Mouse (Mus musculus) MEL (cell line): ENCODE data around the gene Spry1. TPM values are rescaled to one million over a fixed set of nuclear protein-coding genes. Genes with fewer than 3 reads are reported as not detected.

Experiments
- DNase-seq: peaks from one replicate; pipeline ENCODE4 v3.0.0; 2011; ENCODE audit warnings: low read depth, low spot score
- H3K27ac ChIP-seq: 2 replicates; pipeline ENCODE4 v1.5.1; 2012; ENCODE audit warnings: low read depth, mild to moderate bottlenecking, control low read depth, low read length, moderate library complexity; ENCODE audit not compliant: control insufficient read depth
- H3K27me3 ChIP-seq, 2 experiments: fragments of 150-350 bp in 1 of 2; sonication (generic) in 1 of 2; 2 replicates each; pipeline ENCODE4 v1.6.1; 2012; ENCODE audit warnings: low read length in 2 of 2, mild to moderate bottlenecking in 2 of 2, improper control_type of control experiment in 1 of 2, moderate library complexity in 1 of 2; ENCODE audit not compliant: insufficient read depth in 2 of 2, control insufficient read depth in 1 of 2
- H3K36me3 ChIP-seq, 2 experiments: 2 replicates each; pipeline ENCODE4 v1.6.1; 2012 to 2014; ENCODE audit warnings: low read length in 2 of 2, improper control_type of control experiment in 1 of 2, inconsistent platforms in 1 of 2, mild to moderate bottlenecking in 1 of 2; ENCODE audit not compliant: insufficient read depth in 2 of 2, control insufficient read depth in 1 of 2
- H3K4me1 ChIP-seq, 2 experiments: fragments of 150-350 bp in 1 of 2; sonication (generic) in 1 of 2; 2 replicates each; pipeline ENCODE4 v1.6.1; 2012; ENCODE audit warnings: low read length in 2 of 2, improper control_type of control experiment in 1 of 2, mild to moderate bottlenecking in 1 of 2; ENCODE audit not compliant: insufficient read depth in 2 of 2, control insufficient read depth in 1 of 2
- H3K4me3 ChIP-seq, 2 experiments: fragments of 150-350 bp in 1 of 2; sonication (generic) in 1 of 2; 2 replicates each; pipeline ENCODE4 v1.5.1; 2012; ENCODE audit warnings: low read depth in 2 of 2, low read length in 2 of 2, mild to moderate bottlenecking in 2 of 2, moderate library complexity in 2 of 2, control low read depth in 1 of 2, improper control_type of control experiment in 1 of 2; ENCODE audit not compliant: control insufficient read depth in 1 of 2, insufficient read depth in 1 of 2
- H3K79me2 ChIP-seq: 2 replicates; pipeline ENCODE4 v1.6.1; 2012; ENCODE audit warnings: mild to moderate bottlenecking, low read length, moderate library complexity; ENCODE audit not compliant: control insufficient read depth, poor library complexity, insufficient read depth
- H3K9ac ChIP-seq: 2 replicates; pipeline ENCODE4 v1.6.1; 2012; ENCODE audit warnings: low read depth, mild to moderate bottlenecking, control low read depth, low read length, moderate library complexity; ENCODE audit not compliant: control insufficient read depth, poor library complexity, severe bottlenecking
- H3K9me3 ChIP-seq: fragments of 150-350 bp; sonication (generic); replicated peaks from 2 replicates; pipeline ENCODE4 v1.6.1; 2012; ENCODE audit warnings: mild to moderate bottlenecking, low read length, improper control_type of control experiment, moderate library complexity; ENCODE audit not compliant: insufficient read depth
- CHD1 ChIP-seq: IDR thresholded peaks from 2 replicates; pipeline ENCODE4 v1.6.1; 2012; ENCODE audit warnings: low read depth, mild to moderate bottlenecking, inconsistent platforms, low read length, improper control_type of control experiment
- GATA1 ChIP-seq: IDR thresholded peaks from 2 replicates; pipeline ENCODE4 v1.6.1; 2011; ENCODE audit warnings: low read depth, low read length, improper control_type of control experiment
- KAT2A ChIP-seq: conservative IDR thresholded peaks from 2 replicates; pipeline ENCODE4 v1.6.1; 2012; ENCODE audit warnings: low read depth, low read length, improper control_type of control experiment, inconsistent platforms
- MAZ ChIP-seq: IDR thresholded peaks from 2 replicates; pipeline ENCODE4 v1.6.1; 2012; ENCODE audit warnings: low read depth, mild to moderate bottlenecking, inconsistent platforms, low read length, improper control_type of control experiment
- MEF2A ChIP-seq: IDR thresholded peaks from 2 replicates; pipeline ENCODE4 v1.6.1; 2014; ENCODE audit warnings: low read depth, mild to moderate bottlenecking, inconsistent platforms, low read length, improper control_type of control experiment; ENCODE audit not compliant: poor library complexity, insufficient replicate concordance, severe bottlenecking; ENCODE audit errors: extremely low read depth
- MYC ChIP-seq: IDR thresholded peaks from 2 replicates; pipeline ENCODE4 v1.6.1; 2011; ENCODE audit warnings: low read depth, mild to moderate bottlenecking, low read length, improper control_type of control experiment, moderate library complexity
- NELFE ChIP-seq: IDR thresholded peaks from 2 replicates; pipeline ENCODE4 v1.6.1; 2011; ENCODE audit warnings: low read depth, low read length, improper control_type of control experiment
- POLR2AphosphoS2 ChIP-seq: IDR thresholded peaks from 2 replicates; pipeline ENCODE4 v1.6.1; 2011; ENCODE audit warnings: low read length, improper control_type of control experiment
- POLR2AphosphoS5 ChIP-seq: IDR thresholded peaks from 2 replicates; pipeline ENCODE4 v1.6.1; 2012; ENCODE audit warnings: low read depth, borderline replicate concordance, mild to moderate bottlenecking, inconsistent platforms, low read length, moderate library complexity, mixed read lengths
- SIN3A ChIP-seq: IDR thresholded peaks from 2 replicates; pipeline ENCODE4 v1.6.1; 2012; ENCODE audit warnings: low read length, improper control_type of control experiment, inconsistent platforms
- TAL1 ChIP-seq: IDR thresholded peaks from 2 replicates; pipeline ENCODE4 v1.6.1; 2012; ENCODE audit warnings: mild to moderate bottlenecking, inconsistent platforms, low read length, moderate library complexity, mixed read lengths
- USF1 ChIP-seq: IDR thresholded peaks from 2 replicates; pipeline ENCODE4 v1.6.1; 2014; ENCODE audit warnings: low read depth, mild to moderate bottlenecking, inconsistent platforms, low read length, improper control_type of control experiment, moderate library complexity
- ZKSCAN1 ChIP-seq: IDR thresholded peaks from 2 replicates; pipeline ENCODE4 v1.6.1; 2012; ENCODE audit warnings: low read depth, mild to moderate bottlenecking, inconsistent platforms, low read length, improper control_type of control experiment, moderate library complexity
- ZMIZ1 ChIP-seq: IDR thresholded peaks from 2 replicates; pipeline ENCODE4 v1.6.1; 2012; ENCODE audit warnings: low read depth, mild to moderate bottlenecking, inconsistent platforms, low read length, improper control_type of control experiment, moderate library complexity
- ZNF384 ChIP-seq: IDR thresholded peaks from 2 replicates; pipeline ENCODE4 v1.6.1; 2012; ENCODE audit warnings: low read depth, mild to moderate bottlenecking, inconsistent platforms, low read length, improper control_type of control experiment
- polyA plus RNA-seq, 2 experiments: library from polyadenylated mRNA; stranded (reverse) in 1 of 2; unstranded in 1 of 2; fragments of >175 nt in 1 of 2; fragments of >200 nt in 1 of 2; gene quantifications; 2 replicates each; pipeline versions ENCODE4 v1.2.1 to v1.2.4; 2012; ENCODE audit warnings: low replicate concordance in 2 of 2, low read depth in 1 of 2; ENCODE audit not compliant: insufficient read length in 2 of 2, insufficient read depth in 1 of 2, missing spikeins in 1 of 2
- total RNA-seq: library from RNA; depleted of rRNA; stranded (reverse); fragments of 300-350 nt; gene quantifications from 2 replicates; pipeline ENCODE4 v1.2.3, GENCODE M21; 2012

The Spry1 gene
- total and polyA plus RNA-seq, 3 experiments: 0.31 TPM; not detected in 2

DNA sequence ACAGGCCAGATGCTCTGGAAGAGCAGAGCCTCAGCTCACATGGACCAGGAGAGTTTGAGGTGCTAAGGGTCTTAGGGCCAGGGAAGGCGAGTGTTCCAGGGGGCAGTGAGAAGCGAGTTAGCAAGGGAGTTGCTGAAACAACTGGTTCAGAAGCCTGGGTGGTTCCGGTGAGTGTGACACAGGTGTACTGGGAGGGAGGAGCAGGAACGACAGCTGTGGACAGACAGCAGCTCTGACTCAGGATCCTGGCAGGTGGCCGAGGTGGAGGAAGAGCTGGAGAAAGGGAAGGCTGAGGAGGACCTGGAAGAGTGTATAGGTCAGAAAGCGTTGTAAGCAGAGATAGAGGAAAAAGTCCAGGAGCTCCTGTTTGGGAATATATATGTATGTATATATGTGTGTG is 9.5 kb downstream of the Spry1 start:
- Histone ChIP-seq H3K79me2 (no peaks in the 10 kb centered on the region; the same call in 1 of the 2 replicates), H3K27ac (no peak overlapping the region), H3K4me3 (no peak overlapping the region), H3K4me1 (peaks cover 0 to 5% of the 10 kb centered on the region in 2 experiments; a peak in 2 of 4 replicates), H3K36me3 (peaks cover 0 to 3% of the 10 kb centered on the region in 2 experiments; a peak in 2 of 4 replicates), H3K27me3 (no peaks in the 10 kb centered on the region; a peak in 1 of 4 replicates), H3K9ac (no peak overlapping the region), H3K9me3 (no peaks in the 10 kb centered on the region)
- no peak for TF ChIP-seq KAT2A
- TF ChIP-seq GATA1: no peak
- no peak for TF ChIP-seq CHD1
- TF ChIP-seq USF1: no peak
- no peak for TF ChIP-seq ZKSCAN1
- DNase-seq: no peak

DNA sequence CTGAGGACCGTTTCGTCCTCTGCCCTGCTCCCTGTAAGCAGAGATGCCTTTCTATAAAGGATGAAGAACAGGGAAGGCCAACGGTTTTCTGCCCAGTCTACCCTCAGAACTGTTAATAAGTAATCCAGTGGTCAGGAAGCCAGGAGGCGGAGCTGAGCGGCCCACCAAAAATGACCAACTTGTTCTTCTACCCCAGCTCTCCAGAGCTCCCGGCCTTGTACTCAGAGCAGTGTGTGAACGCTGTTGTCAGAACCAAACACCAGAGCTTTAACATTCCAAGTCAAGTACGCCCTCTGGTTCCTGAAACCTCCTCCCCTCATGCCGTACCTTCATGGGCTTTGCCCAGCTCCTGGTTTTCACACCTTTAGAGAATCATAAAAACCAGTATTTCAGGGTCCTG is 12.8 kb downstream of the Spry1 start:
- H3K27me3 ChIP-seq: no peaks in the 10 kb centered on the region
- no peaks in the 10 kb centered on the region for H3K9me3 ChIP-seq
- H3K4me3 ChIP-seq: no peak overlapping the region
- H3K27ac ChIP-seq: no peak overlapping the region
- no peak overlapping the region for H3K9ac ChIP-seq
- peaks cover 0 to 3% of the 10 kb centered on the region in 2 experiments; a peak in 2 of 4 replicates for H3K36me3 ChIP-seq
- no peaks in the 10 kb centered on the region; the same call in 1 of the 2 replicates for H3K79me2 ChIP-seq
- H3K4me1 ChIP-seq: peaks cover 0 to 5% of the 10 kb centered on the region in 2 experiments; a peak in 2 of 4 replicates
- TF ChIP-seq MAZ (no peak), NELFE (no peak), ZMIZ1 (no peak), POLR2AphosphoS2 (no peak), CHD1 (no peak), ZNF384 (no peak), MEF2A (no peak), SIN3A (no peak), TAL1 (no peak), MYC (no peak), POLR2AphosphoS5 (no peak)
- DNase-seq: no peak
